Mouse (Mus musculus) embryonic fibroblast, embryonic 13.5 days (primary cell): ENCODE data around the gene Espnl. TPM values are rescaled to one million over a fixed set of nuclear protein-coding genes. Genes with fewer than 3 reads are reported as not detected.

Experiments
- H3K27ac ChIP-seq: 2 replicates; pipeline ENCODE4 v1.5.1; 2012; ENCODE audit warnings: low read length, control low read depth, inconsistent platforms; ENCODE audit not compliant: insufficient read depth
- H3K4me1 ChIP-seq: 2 replicates; pipeline ENCODE4 v1.6.1; 2011; ENCODE audit warnings: low read length; ENCODE audit not compliant: control insufficient read depth, insufficient read depth
- H3K4me3 ChIP-seq: 2 replicates; pipeline ENCODE4 v1.5.1; 2011; ENCODE audit warnings: mild to moderate bottlenecking, control low read depth, low read length; ENCODE audit not compliant: insufficient read depth
- CTCF ChIP-seq: IDR thresholded peaks from 2 replicates; pipeline ENCODE4 v1.5.1; 2011; ENCODE audit warnings: mild to moderate bottlenecking, control low read depth, low read length, moderate library complexity, borderline replicate concordance; ENCODE audit not compliant: insufficient read depth
- POLR2A ChIP-seq: IDR thresholded peaks from 2 replicates; pipeline ENCODE4 v1.6.1; 2011; ENCODE audit warnings: low read depth, mild to moderate bottlenecking, control low read depth, low read length, moderate library complexity
- polyA plus RNA-seq: library from polyadenylated mRNA; stranded (reverse); fragments of >200 nt; gene quantifications from 2 replicates; pipeline ENCODE4 v1.2.4, GENCODE M21; 2011; ENCODE audit warnings: low read depth; ENCODE audit not compliant: missing spikeins, insufficient read length

Gene Espnl
- polyA plus RNA-seq, 1 experiment, result not detected

DNA sequence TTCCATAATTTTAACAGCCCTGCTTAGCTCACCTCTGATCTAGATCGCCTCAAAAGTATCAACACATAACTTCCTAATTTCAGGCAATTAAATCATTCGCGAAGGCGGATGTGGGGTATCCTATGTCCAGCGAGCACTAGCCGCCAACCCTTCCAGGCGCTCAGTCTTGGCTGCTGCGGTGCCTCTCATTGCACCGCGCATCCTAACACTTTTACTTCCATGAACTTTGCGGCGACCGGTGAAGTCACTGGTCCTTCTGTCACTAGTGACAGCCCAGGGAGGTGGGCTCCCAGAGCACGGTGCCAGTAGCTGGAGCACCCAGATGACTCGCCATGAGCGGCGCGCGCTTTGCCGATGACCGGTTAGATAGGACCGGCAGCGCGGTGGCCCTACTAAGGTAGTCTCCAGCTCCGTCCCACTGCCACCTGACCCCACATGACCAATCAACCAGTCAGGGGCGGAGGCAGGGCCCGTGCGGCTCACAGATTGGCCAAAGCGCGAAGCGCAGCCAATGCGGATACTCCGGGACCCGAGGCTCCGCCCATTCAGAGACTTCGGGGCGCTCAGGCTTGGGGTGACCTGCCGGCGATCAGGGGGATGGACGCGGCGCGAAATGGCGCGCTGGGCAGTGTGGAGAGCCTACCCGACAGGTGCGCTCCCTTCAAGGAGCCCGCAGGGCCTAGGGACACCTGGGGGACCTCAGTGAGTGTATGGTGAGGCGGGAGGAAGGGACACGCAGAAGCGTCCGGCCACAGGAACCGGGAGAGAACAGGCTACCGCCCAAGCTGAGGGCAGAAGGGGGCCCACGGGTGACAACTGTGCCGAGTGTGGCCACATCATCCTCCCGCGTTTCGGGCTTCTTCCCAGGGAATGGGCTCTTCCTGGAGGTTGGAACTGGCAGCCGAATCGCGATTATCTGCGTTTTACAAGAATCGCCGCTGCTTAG is 23.8 kb upstream of the Espnl start, which contains the start of gene Scly:
Gene Scly, plus strand, starts transcription at position 540 of the 946 bp plus-strand sequence.
- H3K27ac ChIP-seq, result no peak within 1 kb of the TSS
- H3K4me3 ChIP-seq, result peak within 1 kb of the TSS; percentile 80
- TF ChIP-seq POLR2A (peak; percentile 62), CTCF (no peak)
- no peaks in the 10 kb centered on the region for H3K4me1 ChIP-seq

DNA sequence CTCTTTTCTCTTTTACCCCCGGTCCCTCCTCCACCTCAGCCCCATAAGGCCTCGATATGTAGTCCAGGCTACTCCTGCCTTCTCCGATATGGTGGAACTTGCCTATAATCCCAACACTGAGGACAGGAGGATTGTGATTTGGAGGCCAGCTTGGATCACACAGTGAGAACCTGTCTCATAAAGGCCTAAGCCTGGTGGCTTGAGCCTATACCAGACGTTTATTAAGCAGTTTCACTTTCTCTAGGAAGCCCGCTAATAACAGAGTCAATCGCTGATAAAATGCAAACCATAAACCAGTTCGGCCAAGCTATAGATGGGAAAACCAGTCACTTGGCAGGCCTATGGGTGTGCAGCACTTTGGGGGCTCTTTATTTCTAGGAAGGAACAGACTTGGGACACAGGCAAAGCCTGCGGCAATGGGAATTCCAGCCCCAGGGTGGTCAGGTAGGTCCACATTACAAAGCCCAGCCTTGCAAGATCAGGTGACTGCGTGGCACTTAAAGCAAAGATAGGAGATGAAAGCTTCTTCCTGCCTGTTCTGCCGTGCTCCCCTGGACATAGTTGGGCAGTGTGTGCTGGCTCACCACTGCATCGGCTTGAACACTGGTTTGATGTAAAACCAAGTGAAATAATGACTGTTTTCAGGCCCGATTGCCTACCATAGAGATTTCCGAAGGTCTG is 22.7 kb upstream of the Espnl start:
- H3K27ac ChIP-seq, result no peak overlapping the region
- TF ChIP-seq CTCF (no peak), POLR2A (no peak)
- H3K4me1 ChIP-seq, result no peaks in the 10 kb centered on the region
- H3K4me3 ChIP-seq, result peak overlapping the region; percentile 80

DNA sequence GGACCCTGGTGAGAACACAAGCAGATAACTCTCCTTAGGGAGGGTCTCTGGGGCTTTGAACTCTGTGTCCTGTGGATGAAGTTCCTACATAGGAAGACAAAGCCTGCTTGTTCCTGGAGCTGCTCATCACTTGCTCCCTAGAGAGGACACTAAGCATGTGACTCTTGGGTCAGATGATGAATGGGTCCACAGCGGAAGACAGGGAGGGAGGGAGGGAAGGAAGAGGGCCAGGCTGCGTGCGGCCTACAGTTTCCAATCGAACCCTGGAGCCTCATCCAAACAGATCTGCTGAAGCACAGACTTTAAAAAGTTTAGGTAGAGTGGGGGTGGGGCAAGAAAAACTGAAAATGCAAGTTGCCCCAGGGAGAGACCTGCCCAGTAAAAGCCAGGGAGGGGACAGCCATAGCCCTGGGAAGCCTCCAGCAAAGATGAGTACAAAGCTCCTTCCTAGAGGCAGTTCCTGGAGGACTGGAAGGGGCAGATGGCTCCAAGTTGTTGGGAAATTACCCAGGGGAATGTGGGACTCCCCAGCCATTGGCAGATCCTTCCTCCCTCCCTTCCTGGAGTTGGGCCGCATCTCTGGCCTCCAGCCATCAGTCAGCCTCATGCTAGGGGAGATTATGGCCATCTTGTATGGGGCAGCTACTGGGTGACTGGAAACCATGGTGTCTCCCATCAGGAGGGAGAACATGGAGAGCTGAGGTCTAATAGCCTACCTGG is 22.0 kb upstream of the Espnl start:
- no peaks in the 10 kb centered on the region for H3K4me1 ChIP-seq
- TF ChIP-seq CTCF (no peak), POLR2A (no peak)
- H3K4me3 ChIP-seq, result no peak overlapping the region
- H3K27ac ChIP-seq, result no peak overlapping the region

DNA sequence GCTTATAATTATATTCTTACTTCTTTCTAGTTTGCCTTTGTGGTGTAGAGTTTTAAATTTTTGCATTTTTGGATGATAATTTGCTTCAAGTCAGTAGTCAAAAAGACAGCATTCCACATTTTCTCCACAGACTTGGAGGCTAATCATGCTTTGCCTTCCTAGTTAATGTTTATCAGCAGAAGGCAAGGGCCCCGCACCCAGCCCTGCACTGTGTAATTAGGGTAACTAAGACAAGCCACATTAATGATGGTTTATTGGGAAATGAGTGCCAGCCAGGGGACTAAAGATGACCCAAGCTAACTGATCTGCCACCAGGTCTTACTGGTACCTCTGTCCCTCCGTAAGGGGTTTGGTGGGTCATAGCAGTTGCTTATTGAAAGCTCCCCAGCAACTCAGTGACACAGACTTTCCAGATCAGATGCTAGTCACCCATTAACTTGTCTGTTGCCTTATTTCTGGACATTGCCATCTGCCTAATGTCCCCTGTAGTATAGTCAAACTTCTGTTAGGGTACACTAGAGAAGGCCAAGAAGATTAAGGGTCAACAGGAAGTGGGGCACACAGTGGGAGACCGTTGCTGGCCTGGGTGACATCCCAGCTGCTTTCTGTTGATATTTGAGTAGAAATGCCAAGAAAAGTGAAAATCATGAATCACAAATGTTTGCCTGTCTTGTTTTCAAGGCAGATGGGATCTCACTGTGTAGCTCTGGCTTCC is 20.5 kb upstream of the Espnl start:
- no peak overlapping the region for H3K4me3 ChIP-seq
- no peaks in the 10 kb centered on the region for H3K4me1 ChIP-seq
- no peak overlapping the region for H3K27ac ChIP-seq
- no peak for TF ChIP-seq CTCF
- TF ChIP-seq POLR2A, result no peak

DNA sequence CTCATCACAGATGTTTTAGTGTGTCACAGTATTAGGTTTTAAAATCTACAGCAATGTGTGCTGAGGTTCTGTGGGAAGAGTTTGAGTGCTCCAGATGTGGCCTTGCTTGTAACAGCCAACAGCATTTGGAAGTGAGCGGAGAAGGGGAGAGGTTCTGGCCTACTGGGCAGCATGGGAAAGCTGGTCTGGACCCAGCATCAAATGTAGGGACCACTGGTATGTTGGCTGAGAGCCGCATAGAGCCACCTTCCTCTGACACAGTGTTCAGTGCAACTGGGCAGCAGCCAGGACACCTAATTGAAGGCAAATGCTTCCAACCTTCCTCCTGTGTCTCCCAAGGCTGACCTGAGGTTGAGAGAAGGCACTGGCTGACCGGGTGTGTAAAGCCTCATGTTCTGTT is 19.9 kb upstream of the Espnl start:
- Histone ChIP-seq H3K4me1 (no peaks in the 10 kb centered on the region), H3K27ac (no peak overlapping the region), H3K4me3 (no peak overlapping the region)
- TF ChIP-seq CTCF, result no peak
- no peak for TF ChIP-seq POLR2A

DNA sequence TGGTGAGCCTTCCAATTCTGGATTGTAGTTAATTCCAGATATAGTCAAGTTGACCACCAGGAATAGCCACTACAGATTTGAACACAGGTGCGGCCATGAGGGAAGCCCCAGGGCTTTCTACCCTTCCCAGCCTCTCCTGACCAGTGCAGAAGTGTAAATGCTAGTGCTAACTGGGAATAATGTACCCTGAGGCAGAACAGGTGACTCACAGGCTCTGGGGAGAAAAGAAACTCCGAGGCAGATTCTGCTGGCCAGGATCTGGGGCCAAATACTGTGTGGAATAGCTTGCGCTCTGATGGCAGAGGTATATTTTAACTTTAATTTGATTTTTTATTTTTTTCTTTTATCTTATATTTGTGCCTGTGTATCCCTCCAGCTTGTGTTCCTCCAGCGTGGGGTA is 17.3 kb upstream of the Espnl start:
- no peaks in the 10 kb centered on the region for H3K4me1 ChIP-seq
- no peak overlapping the region for H3K4me3 ChIP-seq
- no peak overlapping the region for H3K27ac ChIP-seq
- TF ChIP-seq POLR2A (no peak), CTCF (no peak)

DNA sequence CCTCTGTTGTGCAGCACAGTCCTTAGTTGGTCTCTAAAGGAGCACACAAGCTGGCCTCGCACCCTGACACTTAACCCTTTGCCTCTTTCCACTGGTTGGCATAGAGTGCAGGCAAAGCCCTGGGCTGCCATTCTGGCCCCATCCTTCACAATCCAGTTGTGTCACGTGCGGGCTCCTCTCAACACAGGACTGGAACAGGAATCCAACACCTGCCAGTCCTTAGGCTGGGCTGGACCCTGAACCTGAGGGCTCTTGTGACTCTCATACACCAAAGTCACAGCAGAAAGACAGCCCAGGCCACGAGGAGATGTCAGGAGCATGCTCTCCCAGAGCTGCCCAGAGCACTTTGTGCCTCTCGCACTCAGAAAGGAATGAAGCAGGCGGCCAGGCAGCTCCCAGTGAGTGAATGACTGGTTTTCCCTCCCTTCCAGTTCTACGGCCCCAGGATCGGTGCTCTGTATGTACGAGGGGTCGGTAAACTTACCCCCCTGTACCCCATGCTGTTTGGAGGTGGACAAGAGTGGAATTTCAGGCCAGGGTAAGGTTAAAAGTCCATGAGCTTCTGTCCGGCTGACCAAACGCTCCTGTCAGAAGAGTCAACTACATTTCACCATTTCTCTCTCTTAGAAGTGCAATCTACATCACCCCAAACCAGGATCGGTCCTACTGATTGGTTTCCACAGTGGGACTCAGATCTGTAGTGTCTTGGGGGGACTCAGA is 12.3 kb upstream of the Espnl start:
- no peak overlapping the region for H3K4me3 ChIP-seq
- TF ChIP-seq CTCF, result no peak
- TF ChIP-seq POLR2A, result no peak

DNA sequence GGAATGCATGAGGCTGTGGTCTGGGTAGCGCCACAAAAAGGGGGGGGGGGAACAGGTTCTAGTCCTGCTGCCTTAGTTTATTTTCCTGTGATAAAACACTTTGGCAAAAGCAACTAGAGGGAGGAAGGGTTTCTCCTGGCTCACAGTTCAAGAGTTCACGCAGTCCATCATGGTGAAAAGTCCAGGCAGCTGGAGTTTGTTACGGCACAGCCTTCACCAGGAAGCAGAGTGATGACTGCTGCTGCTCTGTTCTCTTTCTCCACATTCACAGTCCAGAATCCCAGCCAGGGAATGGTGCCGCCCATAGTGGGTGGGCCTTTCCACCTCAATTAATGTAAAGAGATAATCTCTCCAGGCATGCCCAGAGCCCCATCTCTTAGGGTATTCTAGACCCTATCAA is 9.6 kb upstream of the Espnl start:
- H3K4me1 ChIP-seq, result no peaks in the 10 kb centered on the region
- no peak overlapping the region for H3K27ac ChIP-seq
- no peak overlapping the region for H3K4me3 ChIP-seq
- TF ChIP-seq POLR2A (no peak), CTCF (no peak)

More for the DNA sequence above, 12.3 kb upstream of the Espnl start:
- H3K27ac ChIP-seq, result no peak overlapping the region
- no peaks in the 10 kb centered on the region for H3K4me1 ChIP-seq

DNA sequence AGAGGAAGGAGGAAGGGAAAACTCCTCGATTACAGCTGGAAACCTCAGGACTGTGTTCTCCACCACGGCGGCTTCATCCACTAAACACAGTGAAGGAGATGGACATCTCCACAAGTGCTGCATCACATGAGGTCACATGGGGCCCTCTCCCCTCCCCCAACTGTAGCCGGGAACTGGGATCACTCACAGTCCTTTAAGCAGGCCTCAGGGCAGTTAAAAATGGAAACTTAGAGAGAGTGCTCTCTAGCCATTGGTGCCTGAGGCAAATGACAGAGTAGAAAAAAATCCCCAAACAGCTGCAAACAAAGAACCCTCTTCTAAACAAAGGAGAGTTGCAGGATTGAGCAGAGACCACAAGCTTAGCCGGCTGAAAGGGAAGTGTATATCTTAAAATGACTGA is 8.6 kb upstream of the Espnl start:
- TF ChIP-seq CTCF (no peak), POLR2A (no peak)
- Histone ChIP-seq H3K4me1 (no peaks in the 10 kb centered on the region), H3K4me3 (no peak overlapping the region), H3K27ac (no peak overlapping the region)
